Mouse (Mus musculus) megakaryocyte, embryonic 14.5 days (primary cell): Measurements from ENCODE around the gene Lama5. TPM values are rescaled to one million over a fixed set of nuclear protein-coding genes. Genes with fewer than 3 reads are reported as not detected.
A peak's percentile ranks its signal among the peaks of the same experiment; 100 is the strongest.

Experiments used
- H3K27me3 ChIP-seq: replicated peaks from 2 replicates; pipeline ENCODE3; 2012; ENCODE audit warnings: inconsistent platforms
- H3K36me3 ChIP-seq: replicated peaks from 2 replicates; pipeline ENCODE3; 2012; ENCODE audit warnings: low read length, inconsistent platforms, mixed read lengths
- H3K4me1 ChIP-seq: 2 replicates; pipeline ENCODE4 v1.6.1; 2012; ENCODE audit warnings: inconsistent platforms
- H3K4me3 ChIP-seq: replicated peaks from 2 replicates; pipeline ENCODE3; 2012; ENCODE audit warnings: moderate library complexity, mild to moderate bottlenecking, inconsistent platforms
- H3K9me3 ChIP-seq: 2 replicates; pipeline ENCODE4 v1.6.1; 2012; ENCODE audit warnings: inconsistent platforms
- FLI1 ChIP-seq: IDR thresholded peaks from 2 replicates; pipeline ENCODE4 v1.6.1; 2012; ENCODE audit warnings: low read length, inconsistent platforms, mixed read lengths
- GATA1 ChIP-seq: IDR thresholded peaks from 3 replicates; pipeline ENCODE4 v1.6.1; 2012; ENCODE audit warnings: mixed read lengths, low read length, inconsistent platforms, borderline replicate concordance
- polyA plus RNA-seq: library from polyadenylated mRNA; stranded (reverse); fragments of >175 nt; gene quantifications from 2 replicates; pipeline ENCODE4 v1.2.3, GENCODE M21; 2012; ENCODE audit warnings: low replicate concordance; ENCODE audit not compliant: insufficient read depth

The Lama5 gene
- polyA plus RNA-seq, 1 experiment, result 3.4 TPM

- peaks cover 72% of the 10 kb centered on the region for H3K4me1 ChIP-seq
- H3K4me3 ChIP-seq, result peak overlapping the region; percentile 94
- peaks cover 1% of the 10 kb centered on the region for H3K36me3 ChIP-seq
- H3K9me3 ChIP-seq, result no peaks in the 10 kb centered on the region
- H3K27me3 ChIP-seq, result peaks cover 81% of the 10 kb centered on the region
- no peak for TF ChIP-seq GATA1
- no peak for TF ChIP-seq FLI1
These were observed 456 bp downstream of the Lama5 start for GRCm38 (mm10) chr2:180225044-180225761.

GRCm38 (mm10) chr2:180224647-180225043, 1.0 kb downstream of the Lama5 start:
- peaks cover 70% of the 10 kb centered on the region for H3K4me1 ChIP-seq
- H3K4me3 ChIP-seq, result peak overlapping the region; percentile 94
- TF ChIP-seq GATA1 (no peak), FLI1 (no peak)
- H3K36me3 ChIP-seq, result peaks cover 2% of the 10 kb centered on the region
- H3K27me3 ChIP-seq, result peaks cover 86% of the 10 kb centered on the region
- H3K9me3 ChIP-seq, result no peaks in the 10 kb centered on the region

GRCm38 (mm10) chr2:180222250-180222649, 3.4 kb downstream of the Lama5 start:
- TF ChIP-seq FLI1 (no peak), GATA1 (no peak)
- peaks cover 89% of the 10 kb centered on the region for H3K27me3 ChIP-seq
- H3K9me3 ChIP-seq, result no peaks in the 10 kb centered on the region
- H3K4me1 ChIP-seq, result peaks cover 76% of the 10 kb centered on the region
- peaks cover 2% of the 10 kb centered on the region for H3K36me3 ChIP-seq
- no peak overlapping the region for H3K4me3 ChIP-seq

- H3K9me3 ChIP-seq, result no peaks in the 10 kb centered on the region
- H3K4me3 ChIP-seq, result no peak overlapping the region
- no peak for TF ChIP-seq FLI1
- TF ChIP-seq GATA1, result no peak
- peaks cover 80% of the 10 kb centered on the region for H3K4me1 ChIP-seq
- peaks cover 2% of the 10 kb centered on the region for H3K36me3 ChIP-seq
- peaks cover 79% of the 10 kb centered on the region for H3K27me3 ChIP-seq
These were observed 4.6 kb downstream of the Lama5 start for GRCm38 (mm10) chr2:180221051-180221450.

- Histone ChIP-seq H3K4me3 (no peak overlapping the region), H3K36me3 (peaks cover 2% of the 10 kb centered on the region), H3K9me3 (no peaks in the 10 kb centered on the region), H3K27me3 (peaks cover 70% of the 10 kb centered on the region), H3K4me1 (peaks cover 79% of the 10 kb centered on the region)
- TF ChIP-seq FLI1 (no peak), GATA1 (no peak)
These were observed 5.5 kb downstream of the Lama5 start for GRCm38 (mm10) chr2:180220165-180220564.

GRCm38 (mm10) chr2:180219145-180219943, 6.3 kb downstream of the Lama5 start:
- no peaks in the 10 kb centered on the region for H3K9me3 ChIP-seq
- peaks cover 62% of the 10 kb centered on the region for H3K27me3 ChIP-seq
- H3K4me3 ChIP-seq, result no peak overlapping the region
- peaks cover 77% of the 10 kb centered on the region for H3K4me1 ChIP-seq
- H3K36me3 ChIP-seq, result peaks cover 2% of the 10 kb centered on the region
- TF ChIP-seq GATA1 (no peak), FLI1 (no peak)

GRCm38 (mm10) chr2:180218677-180219076, 7.0 kb downstream of the Lama5 start:
- no peak overlapping the region for H3K4me3 ChIP-seq
- peaks cover 77% of the 10 kb centered on the region for H3K4me1 ChIP-seq
- TF ChIP-seq FLI1, result no peak
- TF ChIP-seq GATA1, result no peak
- peaks cover 2% of the 10 kb centered on the region for H3K36me3 ChIP-seq
- H3K9me3 ChIP-seq, result no peaks in the 10 kb centered on the region
- H3K27me3 ChIP-seq, result peaks cover 60% of the 10 kb centered on the region

- H3K9me3 ChIP-seq, result peaks cover 1% of the 10 kb centered on the region; the same call in 1 of the 2 replicates
- H3K27me3 ChIP-seq, result peaks cover 55% of the 10 kb centered on the region
- no peak for TF ChIP-seq GATA1
- no peak for TF ChIP-seq FLI1
- H3K4me1 ChIP-seq, result peaks cover 73% of the 10 kb centered on the region
- no peak overlapping the region for H3K4me3 ChIP-seq
- H3K36me3 ChIP-seq, result peaks cover 2% of the 10 kb centered on the region
These were observed 7.4 kb downstream of the Lama5 start for GRCm38 (mm10) chr2:180218241-180218640.

- Histone ChIP-seq H3K9me3 (peaks cover 4% of the 10 kb centered on the region; the same call in 1 of the 2 replicates), H3K27me3 (peaks cover 49% of the 10 kb centered on the region), H3K4me1 (peaks cover 67% of the 10 kb centered on the region), H3K36me3 (peaks cover 2% of the 10 kb centered on the region), H3K4me3 (no peak overlapping the region)
- TF ChIP-seq FLI1, result no peak
- no peak for TF ChIP-seq GATA1
These were observed 8.1 kb downstream of the Lama5 start for GRCm38 (mm10) chr2:180217587-180217986.

- TF ChIP-seq GATA1 (no peak), FLI1 (no peak)
These were observed 8.7 kb downstream of the Lama5 start for GRCm38 (mm10) chr2:180216921-180217320.

GRCm38 (mm10) chr2:180215951-180216350, 9.7 kb downstream of the Lama5 start:
- peaks cover 11% of the 10 kb centered on the region for H3K9me3 ChIP-seq
- H3K4me3 ChIP-seq, result peak overlapping the region; percentile 14
- H3K4me1 ChIP-seq, result peaks cover 54% of the 10 kb centered on the region
- H3K27me3 ChIP-seq, result peaks cover 40% of the 10 kb centered on the region
- peaks cover 2% of the 10 kb centered on the region for H3K36me3 ChIP-seq
- TF ChIP-seq FLI1 (no peak), GATA1 (no peak)

More at GRCm38 (mm10) chr2:180216921-180217320, 8.7 kb downstream of the Lama5 start:
- Histone ChIP-seq H3K36me3 (peaks cover 2% of the 10 kb centered on the region), H3K4me3 (no peak overlapping the region), H3K4me1 (peaks cover 60% of the 10 kb centered on the region), H3K9me3 (peaks cover 8% of the 10 kb centered on the region), H3K27me3 (peaks cover 42% of the 10 kb centered on the region)
